Mouse (Mus musculus) kidney, postnatal 0 days (tissue): ENCODE measurements at regions not wholly inside any gene's neighbourhood (a gene's known extent, or its start where the extent isn't known, plus 50 kb on each side); places are given as distances from the start of the nearest gene placed in this dataset.

Source experiments
- ATAC-seq: fragments of 200-750 bp; cut with Nextera tagmentation; replicated peaks from 2 replicates; pipeline ENCODE4 v1.8.0; 2017; ENCODE audit warnings: low read depth, moderate number of reproducible peaks, moderate TSS enrichment, moderate library complexity; ENCODE audit not compliant: low FRiP score
- DNase-seq: peaks from one replicate; pipeline ENCODE4 v3.0.0-alpha.2; 2016; ENCODE audit warnings: low spot score
- H3K27ac ChIP-seq: fragments of 300-500 bp; sonication (generic); 2 replicates; pipeline ENCODE4 v1.5.1; 2014; ENCODE audit warnings: mild to moderate bottlenecking
- H3K27me3 ChIP-seq: fragments of 300-500 bp; sonication (generic); 2 replicates; pipeline ENCODE4 v1.6.1; 2014; ENCODE audit warnings: low read length, mixed read lengths; ENCODE audit not compliant: insufficient read depth
- H3K36me3 ChIP-seq: fragments of 300-500 bp; sonication (generic); 2 replicates; pipeline ENCODE4 v1.6.1; 2014; ENCODE audit warnings: low read length, mixed read lengths; ENCODE audit not compliant: insufficient read depth
- H3K4me1 ChIP-seq: fragments of 300-500 bp; sonication (generic); replicated peaks from 2 replicates; pipeline ENCODE4 v1.6.1; 2014; ENCODE audit warnings: antibody characterized with exemption, low read length, mixed read lengths; ENCODE audit not compliant: insufficient read depth
- H3K4me2 ChIP-seq: fragments of 300-500 bp; sonication (generic); 2 replicates; pipeline ENCODE4 v1.6.1; 2014; ENCODE audit warnings: mild to moderate bottlenecking, low read length, moderate library complexity, mixed read lengths
- H3K4me3 ChIP-seq: fragments of 300-500 bp; sonication (generic); replicated peaks from 2 replicates; pipeline ENCODE4 v1.5.1; 2014; ENCODE audit warnings: low read depth, low read length
- H3K9ac ChIP-seq: fragments of 300-500 bp; sonication (generic); 2 replicates; pipeline ENCODE4 v1.6.1; 2014; ENCODE audit warnings: low read depth, low read length
- H3K9me3 ChIP-seq: fragments of 300-500 bp; sonication (generic); replicated peaks from 2 replicates; pipeline ENCODE4 v1.6.1; 2016; ENCODE audit warnings: low read length, inconsistent platforms, mixed read lengths
- CTCF ChIP-seq: IDR thresholded peaks from 2 replicates; pipeline ENCODE4 v1.5.1; 2016; ENCODE audit warnings: antibody characterized with exemption, low read depth, mild to moderate bottlenecking, moderate library complexity
- WGBS: fragments of 180-500 bp; shearing (Covaris S2); extraction: QIAGEN DNeasy Blood & Tissue Kit; methylation state at CpG from one replicate; pipeline ENCODE4 v1.1.7; 2014; 5-methylcytosine and 5-hydroxymethylcytosine counted together

DNA sequence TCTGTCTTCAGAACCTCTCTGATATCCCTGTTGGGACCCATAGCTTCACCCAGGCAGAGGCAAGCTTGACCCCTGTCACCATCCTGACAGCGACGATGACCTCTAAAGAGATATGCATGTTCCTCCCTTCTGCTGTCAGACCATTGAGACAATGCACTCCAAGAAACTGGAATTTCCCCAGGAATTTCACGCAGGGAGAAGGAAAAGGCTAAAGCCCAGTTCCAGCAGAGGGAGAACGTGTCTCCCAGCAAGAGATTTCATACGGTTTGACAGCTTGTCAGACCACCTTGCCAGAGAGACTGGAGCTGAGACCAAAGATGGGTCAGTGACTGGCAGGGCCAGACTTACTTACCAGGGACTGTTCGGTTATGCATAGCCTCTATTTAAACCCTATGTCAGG is 167.9 kb downstream of the Rplp1 start:
- Histone ChIP-seq H3K9me3 (no peaks in the 10 kb centered on the region), H3K4me2 (no peak overlapping the region), H3K27me3 (no peaks in the 10 kb centered on the region), H3K4me1 (peaks cover 8% of the 10 kb centered on the region; the same call in 1 of the 2 replicates), H3K27ac (no peak overlapping the region), H3K9ac (no peak overlapping the region), H3K36me3 (no peaks in the 10 kb centered on the region), H3K4me3 (no peak overlapping the region)
- 66% methylated on average over 6 of the region's 6 CpGs for WGBS
- no peak for ATAC-seq
- no peak for TF ChIP-seq CTCF
- DNase-seq: peak; percentile 3

DNA sequence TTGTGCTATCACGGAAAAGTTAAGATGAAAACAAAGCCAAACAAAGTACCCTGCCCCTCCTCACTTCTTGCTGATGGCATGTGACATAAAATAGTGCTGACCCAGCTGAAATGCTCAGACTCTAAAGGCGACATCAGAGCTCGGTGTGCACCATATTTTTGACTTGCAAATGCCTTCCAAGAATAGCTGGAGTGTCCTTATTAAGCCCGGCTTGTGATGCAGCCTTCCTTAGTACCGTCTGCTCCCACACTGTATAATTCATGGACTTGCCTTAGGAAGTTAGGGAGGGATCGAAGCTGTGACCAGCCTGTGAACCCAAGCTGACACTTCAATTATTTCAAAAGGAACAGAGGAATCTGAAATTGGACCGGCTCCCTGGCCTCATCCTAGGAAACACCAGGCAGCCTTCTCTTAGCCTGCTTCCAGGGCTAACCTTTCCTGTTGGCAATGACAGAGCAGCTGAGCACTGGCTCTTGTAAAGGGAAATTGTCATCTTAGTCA is 169.0 kb downstream of the Rplp1 start:
- Histone ChIP-seq H3K4me2 (no peak overlapping the region), H3K9me3 (no peaks in the 10 kb centered on the region), H3K9ac (no peak overlapping the region), H3K4me3 (no peak overlapping the region), H3K27ac (no peak overlapping the region), H3K4me1 (peaks cover 8% of the 10 kb centered on the region; the same call in 1 of the 2 replicates), H3K36me3 (no peaks in the 10 kb centered on the region), H3K27me3 (no peaks in the 10 kb centered on the region)
- WGBS: 19% methylated on average over 7 of the region's 7 CpGs
- TF ChIP-seq CTCF: no peak
- ATAC-seq (no peak), DNase-seq (peak; percentile 87)

DNA sequence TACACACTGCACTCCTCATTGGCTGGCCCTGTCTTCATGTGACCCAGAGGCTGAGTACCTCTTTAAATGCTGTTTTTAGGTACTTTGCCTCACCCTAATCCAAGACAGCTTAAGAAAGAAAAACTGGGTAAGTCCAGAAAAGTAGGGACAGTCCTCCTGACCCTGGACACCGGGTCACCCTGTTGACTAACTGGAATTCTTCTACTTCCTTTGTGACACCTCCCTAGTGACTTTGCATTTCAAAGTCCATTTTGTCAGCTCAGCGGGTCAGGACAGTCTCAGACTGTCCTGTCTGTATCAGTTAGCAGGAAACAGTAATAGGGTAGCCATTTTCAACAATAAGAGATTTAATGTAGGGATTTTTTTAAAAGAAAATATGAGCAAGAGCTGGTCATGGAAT is 180.8 kb downstream of the Rplp1 start:
- H3K4me2 ChIP-seq: no peak overlapping the region
- H3K27me3 ChIP-seq: no peaks in the 10 kb centered on the region
- no peak for TF ChIP-seq CTCF
- H3K4me3 ChIP-seq: no peak overlapping the region
- H3K27ac ChIP-seq: no peak overlapping the region
- DNase-seq: no peak
- H3K9ac ChIP-seq: no peak overlapping the region
- H3K4me1 ChIP-seq: no peaks in the 10 kb centered on the region
- WGBS: 63% methylated on average over 2 of the region's 2 CpGs
- no peak for ATAC-seq
- no peaks in the 10 kb centered on the region for H3K36me3 ChIP-seq
- no peaks in the 10 kb centered on the region; the same call in 1 of the 2 replicates for H3K9me3 ChIP-seq

DNA sequence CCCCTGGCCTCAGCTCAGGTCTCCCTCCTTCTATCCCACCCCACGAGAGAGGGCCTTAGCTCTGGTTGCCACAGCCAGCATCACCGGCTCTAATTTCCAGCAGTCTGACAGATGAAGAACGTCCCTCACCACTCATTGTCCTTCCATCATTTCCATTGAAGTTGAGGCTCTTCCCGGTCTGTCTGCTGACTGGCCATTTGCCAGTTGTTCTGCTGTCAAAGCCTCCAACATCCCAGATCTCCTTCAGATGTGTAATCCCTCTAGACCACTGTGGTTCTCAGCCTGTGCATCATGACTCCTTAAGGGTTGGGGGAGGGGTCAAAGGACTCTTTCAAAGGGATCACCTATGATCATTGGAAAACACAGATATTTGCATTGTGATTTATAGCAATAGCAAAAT is 181.6 kb downstream of the Rplp1 start:
- no peak for TF ChIP-seq CTCF
- no peak for DNase-seq
- Histone ChIP-seq H3K4me1 (no peaks in the 10 kb centered on the region), H3K9me3 (no peaks in the 10 kb centered on the region; the same call in 1 of the 2 replicates), H3K27me3 (no peaks in the 10 kb centered on the region), H3K36me3 (no peaks in the 10 kb centered on the region), H3K4me3 (no peak overlapping the region), H3K9ac (no peak overlapping the region), H3K27ac (no peak overlapping the region), H3K4me2 (no peak overlapping the region)
- WGBS: 39% methylated on average over 4 of the region's 4 CpGs
- no peak for ATAC-seq

DNA sequence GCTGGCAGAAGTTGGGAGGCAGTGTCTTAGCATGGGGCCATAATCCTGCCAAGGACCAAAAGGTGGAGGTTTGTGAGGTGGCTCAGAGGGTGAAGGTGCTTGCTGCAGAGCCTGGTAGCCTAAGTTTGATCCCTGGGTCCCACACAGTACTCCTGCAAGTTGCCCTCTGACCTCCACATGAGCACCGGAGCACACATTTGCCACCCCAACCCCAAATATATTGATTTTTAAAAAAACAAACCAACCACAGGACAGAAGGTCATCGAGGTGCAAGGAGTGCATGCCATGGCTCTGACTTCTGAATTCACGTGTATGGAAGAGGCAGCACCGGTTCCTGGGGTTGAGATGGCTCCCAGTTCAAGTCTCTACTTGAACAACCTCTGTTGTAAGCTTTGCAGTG is 186.2 kb downstream of the Rplp1 start:
- Histone ChIP-seq H3K27me3 (no peaks in the 10 kb centered on the region), H3K27ac (no peak overlapping the region), H3K9me3 (no peaks in the 10 kb centered on the region; the same call in 1 of the 2 replicates), H3K36me3 (no peaks in the 10 kb centered on the region), H3K4me3 (no peak overlapping the region), H3K4me2 (no peak overlapping the region), H3K9ac (no peak overlapping the region), H3K4me1 (peaks cover 4% of the 10 kb centered on the region; the same call in 1 of the 2 replicates)
- TF ChIP-seq CTCF: no peak
- DNase-seq (no peak), ATAC-seq (no peak)
- WGBS: 78% methylated on average over 4 of the region's 4 CpGs

DNA sequence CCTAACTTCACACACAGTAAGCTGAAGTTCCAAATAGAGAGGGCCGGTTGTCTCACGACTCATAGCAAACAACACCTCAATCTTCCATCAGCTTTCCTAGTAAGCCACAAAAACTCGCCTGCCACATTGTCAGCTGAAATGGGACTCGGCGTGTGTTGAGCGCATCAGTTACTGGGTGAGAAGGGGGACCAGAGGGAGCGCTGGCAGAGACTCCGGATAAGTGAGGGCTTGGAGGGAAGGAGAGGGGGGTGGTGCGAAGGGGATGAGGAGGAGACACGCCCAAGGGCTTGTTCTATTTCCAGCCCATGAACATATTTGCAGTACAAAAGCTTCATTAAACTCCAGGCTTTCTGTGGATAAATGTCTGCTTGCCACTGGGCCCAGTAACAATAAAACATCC is 186.7 kb downstream of the Rplp1 start:
- no peak for TF ChIP-seq CTCF
- Histone ChIP-seq H3K4me3 (no peak overlapping the region), H3K4me2 (no peak overlapping the region), H3K4me1 (peaks cover 5% of the 10 kb centered on the region; the same call in 1 of the 2 replicates), H3K36me3 (no peaks in the 10 kb centered on the region), H3K27ac (no peak overlapping the region), H3K9ac (no peak overlapping the region), H3K9me3 (no peaks in the 10 kb centered on the region; the same call in 1 of the 2 replicates), H3K27me3 (no peaks in the 10 kb centered on the region)
- no peak for ATAC-seq
- DNase-seq: no peak
- 71% methylated on average over 10 of the region's 10 CpGs for WGBS

DNA sequence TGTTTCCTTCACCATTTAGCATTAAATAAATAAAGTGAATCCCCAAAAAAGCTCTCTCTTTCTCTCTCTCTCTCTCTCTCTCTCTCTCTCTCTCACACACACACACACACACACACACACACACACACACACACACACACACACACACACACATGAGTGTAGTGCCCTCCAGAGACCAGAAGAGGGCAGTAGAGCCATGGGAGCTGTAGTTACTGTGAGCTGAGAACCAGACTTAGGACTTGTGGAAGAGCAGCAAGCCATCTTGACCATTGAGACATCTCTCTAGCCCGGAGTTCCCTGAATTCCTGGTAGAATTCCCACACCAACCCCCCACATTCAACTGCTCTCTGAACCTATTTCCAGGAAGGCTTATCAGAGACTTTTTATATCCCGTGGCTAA is 190.3 kb downstream of the Rplp1 start:
- ATAC-seq (no peak), DNase-seq (no peak)
- H3K9me3 ChIP-seq: no peaks in the 10 kb centered on the region
- H3K36me3 ChIP-seq: no peaks in the 10 kb centered on the region
- H3K9ac ChIP-seq: no peak overlapping the region
- H3K27me3 ChIP-seq: no peaks in the 10 kb centered on the region
- H3K4me1 ChIP-seq: peaks cover 7% of the 10 kb centered on the region; the same call in 1 of the 2 replicates
- H3K4me2 ChIP-seq: no peak overlapping the region
- no peak overlapping the region for H3K4me3 ChIP-seq
- TF ChIP-seq CTCF: peak; percentile 47; the same call in 1 of the 2 replicates
- 95% methylated on average over 2 of the region's 2 CpGs for WGBS
- H3K27ac ChIP-seq: no peak overlapping the region
